Mouse (Mus musculus): ENCODE measurements at regions not wholly inside any gene's neighbourhood (a gene's known extent, or its start where the extent isn't known, plus 50 kb on each side); places are given as distances from the start of the nearest gene placed in this dataset.

- TF ChIP-seq CTCF (IDR thresholded peaks at IDR 0.05) (no peak), EP300 (IDR thresholded peaks at IDR 0.05) (no peak)
Observed at GRCm38 (mm10) chr17:3022245-3022935, 92.4 kb upstream of the Scaf8 start.
